Mouse (Mus musculus): ENCODE data around the gene Paqr8. TPM values are rescaled to one million over a fixed set of nuclear protein-coding genes. Genes with fewer than 3 reads are reported as not detected.
A peak's percentile ranks its signal among the peaks of the same experiment; 100 is the strongest.
"Not testable (repeated sequence)": the region's sequence is repeated elsewhere in the genome, so short reads cannot be mapped to it uniquely, and the experiment has no call there.

The Paqr8 gene
- polyA plus RNA-seq, 1 experiment: 112 TPM

- peak overlapping the region; percentile 34; the same call in 1 of the 2 replicates for H3K27ac ChIP-seq (ENCODE audit: insufficient read depth, low read length)
- 88% methylated on average over 3 of the region's 3 CpGs for WGBS
- no peak overlapping the region for H3K4me3 ChIP-seq (replicated peaks; ENCODE audit: insufficient read depth, low read depth, low read length)
- H3K4me1 ChIP-seq (ENCODE audit: control insufficient read depth, insufficient read depth, low read length): peaks cover 12% of the 10 kb centered on the region
- TF ChIP-seq CTCF (IDR thresholded peaks at IDR 0.05; ENCODE audit: borderline replicate concordance, insufficient read depth, low read depth, low read length): no peak
- H3K27me3 ChIP-seq (ENCODE audit: control insufficient read depth, insufficient read depth, low read length): no peaks in the 10 kb centered on the region
- no peak for DNase-seq
Observed at GRCm38 (mm10) chr1:20914769-20915168, 24.4 kb downstream of the Paqr8 start.

GRCm38 (mm10) chr1:20915608-20916007, 25.2 kb downstream of the Paqr8 start:
- peaks cover 20% of the 10 kb centered on the region for H3K4me1 ChIP-seq (ENCODE audit: control insufficient read depth, insufficient read depth, low read length)
- WGBS: 81% methylated on average over 5 of the region's 5 CpGs
- no peak overlapping the region for H3K27ac ChIP-seq (ENCODE audit: insufficient read depth, low read length)
- H3K27me3 ChIP-seq (ENCODE audit: control insufficient read depth, insufficient read depth, low read length): no peaks in the 10 kb centered on the region
- TF ChIP-seq POLR2A (IDR thresholded peaks at IDR 0.05; ENCODE audit: borderline replicate concordance, insufficient read depth, low read length) (no peak), CTCF (IDR thresholded peaks at IDR 0.05; ENCODE audit: borderline replicate concordance, insufficient read depth, low read depth, low read length) (no peak)
- no peak for DNase-seq
- H3K4me3 ChIP-seq (replicated peaks; ENCODE audit: insufficient read depth, low read depth, low read length): no peak overlapping the region

- DNase-seq: no peak
- no peak overlapping the region for H3K4me3 ChIP-seq (replicated peaks; ENCODE audit: insufficient read depth, low read depth, low read length)
- no peak for TF ChIP-seq CTCF (IDR thresholded peaks at IDR 0.05; ENCODE audit: borderline replicate concordance, insufficient read depth, low read depth, low read length)
- TF ChIP-seq POLR2A (IDR thresholded peaks at IDR 0.05; ENCODE audit: borderline replicate concordance, insufficient read depth, low read length): no peak
- 48% methylated on average over 6 of the region's 6 CpGs for WGBS
- H3K4me1 ChIP-seq (ENCODE audit: control insufficient read depth, insufficient read depth, low read length): peaks cover 36% of the 10 kb centered on the region
- no peak overlapping the region for H3K27ac ChIP-seq (ENCODE audit: insufficient read depth, low read length)
- no peaks in the 10 kb centered on the region for H3K27me3 ChIP-seq (ENCODE audit: control insufficient read depth, insufficient read depth, low read length)
Observed at GRCm38 (mm10) chr1:20917496-20918050, 27.2 kb downstream of the Paqr8 start.

DNA sequence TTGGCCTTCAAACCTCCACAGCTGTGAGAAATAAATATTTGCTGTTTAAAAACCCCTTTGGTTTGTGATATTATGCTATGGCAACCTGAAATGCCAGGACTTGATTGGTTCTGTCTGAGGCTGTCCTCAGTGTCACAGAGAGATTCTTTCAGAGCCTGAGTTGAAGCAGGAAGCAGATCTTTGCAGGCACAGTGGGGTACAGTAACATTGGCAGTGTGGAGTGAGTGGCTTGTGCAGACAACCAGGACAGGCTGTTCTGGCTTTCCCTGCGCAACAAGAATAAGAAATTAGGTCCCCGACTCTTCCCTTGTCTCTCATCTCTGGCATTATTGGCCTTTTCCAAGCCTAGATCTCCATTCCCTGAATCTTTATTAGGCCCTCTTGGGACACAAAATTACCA, 29.3 kb downstream of the Paqr8 start:
- Histone ChIP-seq H3K27me3 (ENCODE audit: control insufficient read depth, insufficient read depth, low read length) (no peaks in the 10 kb centered on the region), H3K4me3 (replicated peaks; ENCODE audit: insufficient read depth, low read depth, low read length) (no peak overlapping the region), H3K4me1 (ENCODE audit: control insufficient read depth, insufficient read depth, low read length) (peaks cover 44% of the 10 kb centered on the region), H3K27ac (ENCODE audit: insufficient read depth, low read length) (peak overlapping the region; percentile 95)
- 5% methylated on average over 2 of the region's 2 CpGs for WGBS
- peak; percentile 30; the same call in 1 of the 2 replicates for TF ChIP-seq POLR2A (IDR thresholded peaks at IDR 0.05; ENCODE audit: borderline replicate concordance, insufficient read depth, low read length)
- no peak for TF ChIP-seq CTCF (IDR thresholded peaks at IDR 0.05; ENCODE audit: borderline replicate concordance, insufficient read depth, low read depth, low read length)
- DNase-seq: peak; percentile 50 to 83

DNA sequence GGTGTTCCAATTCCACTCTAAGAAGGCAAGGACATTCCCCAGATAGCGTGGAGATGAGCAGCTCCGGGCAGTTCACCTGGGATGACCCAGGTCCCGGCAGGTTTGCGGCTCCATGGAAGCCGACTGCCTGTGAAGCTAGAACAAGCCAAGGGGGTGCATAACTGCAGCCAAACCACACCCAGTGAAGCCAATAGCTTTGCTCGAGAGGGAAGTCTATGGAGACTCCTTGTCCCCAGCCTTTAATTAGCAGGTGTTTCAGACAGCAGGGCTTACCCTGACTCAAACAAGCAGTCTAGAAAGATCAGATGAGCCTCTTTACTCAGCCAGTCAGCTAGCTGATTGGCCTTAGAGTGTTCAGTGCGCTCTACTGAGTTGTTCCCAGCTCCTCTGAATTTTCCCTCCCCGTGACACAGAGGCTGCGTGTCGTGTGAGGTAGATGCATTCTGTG, 30.7 kb downstream of the Paqr8 start:
- 8% methylated on average over 10 of the region's 10 CpGs for WGBS
- peak; percentile 79 to 87 for DNase-seq
- peak overlapping the region; percentile 13 for H3K4me3 ChIP-seq (replicated peaks; ENCODE audit: insufficient read depth, low read depth, low read length)
- peak overlapping the region; percentile 95 for H3K27ac ChIP-seq (ENCODE audit: insufficient read depth, low read length)
- peaks cover 43% of the 10 kb centered on the region for H3K4me1 ChIP-seq (ENCODE audit: control insufficient read depth, insufficient read depth, low read length)
- TF ChIP-seq CTCF (IDR thresholded peaks at IDR 0.05; ENCODE audit: borderline replicate concordance, insufficient read depth, low read depth, low read length) (no peak), POLR2A (IDR thresholded peaks at IDR 0.05; ENCODE audit: borderline replicate concordance, insufficient read depth, low read length) (peak; percentile 31; the same call in 1 of the 2 replicates)
- no peaks in the 10 kb centered on the region for H3K27me3 ChIP-seq (ENCODE audit: control insufficient read depth, insufficient read depth, low read length)

GRCm38 (mm10) chr1:20922612-20923399, 32.4 kb downstream of the Paqr8 start:
- H3K4me1 ChIP-seq (ENCODE audit: control insufficient read depth, insufficient read depth, low read length): peaks cover 43% of the 10 kb centered on the region
- no peaks in the 10 kb centered on the region for H3K27me3 ChIP-seq (ENCODE audit: control insufficient read depth, insufficient read depth, low read length)
- peak overlapping the region; percentile 96 for H3K27ac ChIP-seq (ENCODE audit: insufficient read depth, low read length)
- 2% methylated on average over 11 of the region's 11 CpGs for WGBS
- no peak overlapping the region for H3K4me3 ChIP-seq (replicated peaks; ENCODE audit: insufficient read depth, low read depth, low read length)
- TF ChIP-seq CTCF (IDR thresholded peaks at IDR 0.05; ENCODE audit: borderline replicate concordance, insufficient read depth, low read depth, low read length) (no peak), POLR2A (IDR thresholded peaks at IDR 0.05; ENCODE audit: borderline replicate concordance, insufficient read depth, low read length) (peak; percentile 25; the same call in 1 of the 2 replicates)
- peak; percentile 85 to 93 for DNase-seq

DNA sequence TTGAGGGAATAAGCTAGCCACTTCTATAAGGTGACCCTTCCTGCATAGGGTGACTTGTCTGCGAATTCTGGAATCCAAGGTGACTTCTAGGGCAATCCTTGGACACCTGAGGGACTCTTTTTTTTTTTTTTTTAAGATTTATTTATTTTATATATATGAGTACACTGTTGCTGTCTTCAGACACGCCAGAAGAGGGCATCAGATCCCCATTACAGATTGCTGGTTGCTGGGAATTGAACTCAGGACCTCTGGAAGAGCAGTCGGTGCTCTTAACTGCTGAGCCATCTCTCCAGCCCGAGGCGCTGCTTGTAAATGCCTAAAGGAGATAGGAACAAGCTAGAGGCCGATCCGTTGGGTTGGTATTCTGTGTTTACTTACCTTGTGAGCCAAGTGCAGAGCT, 34.9 kb downstream of the Paqr8 start:
- H3K27me3 ChIP-seq (ENCODE audit: control insufficient read depth, insufficient read depth, low read length); H3K4me3 ChIP-seq (replicated peaks; ENCODE audit: insufficient read depth, low read depth, low read length); H3K27ac ChIP-seq (ENCODE audit: insufficient read depth, low read length); DNase-seq: not testable (repeated sequence)
- peaks cover 35% of the 10 kb centered on the region for H3K4me1 ChIP-seq (ENCODE audit: control insufficient read depth, insufficient read depth, low read length)
- WGBS: 90% methylated on average over 7 of the region's 7 CpGs

- no peak overlapping the region for H3K4me3 ChIP-seq (replicated peaks; ENCODE audit: insufficient read depth, low read depth, low read length)
- peaks cover 29% of the 10 kb centered on the region for H3K4me1 ChIP-seq (ENCODE audit: control insufficient read depth, insufficient read depth, low read length)
- no peak for TF ChIP-seq POLR2A (IDR thresholded peaks at IDR 0.05; ENCODE audit: borderline replicate concordance, insufficient read depth, low read length)
- no peak for TF ChIP-seq CTCF (IDR thresholded peaks at IDR 0.05; ENCODE audit: borderline replicate concordance, insufficient read depth, low read depth, low read length)
- DNase-seq: no peak
- H3K27ac ChIP-seq (ENCODE audit: insufficient read depth, low read length): no peak overlapping the region
- no peaks in the 10 kb centered on the region for H3K27me3 ChIP-seq (ENCODE audit: control insufficient read depth, insufficient read depth, low read length)
- WGBS: 77% methylated on average over 4 of the region's 4 CpGs
Observed at GRCm38 (mm10) chr1:20925926-20926325, 35.5 kb downstream of the Paqr8 start.

Measured in cerebellum, adult 2 months (tissue).